Mouse (Mus musculus): Measurements from ENCODE around the gene Sorcs3.

DNA sequence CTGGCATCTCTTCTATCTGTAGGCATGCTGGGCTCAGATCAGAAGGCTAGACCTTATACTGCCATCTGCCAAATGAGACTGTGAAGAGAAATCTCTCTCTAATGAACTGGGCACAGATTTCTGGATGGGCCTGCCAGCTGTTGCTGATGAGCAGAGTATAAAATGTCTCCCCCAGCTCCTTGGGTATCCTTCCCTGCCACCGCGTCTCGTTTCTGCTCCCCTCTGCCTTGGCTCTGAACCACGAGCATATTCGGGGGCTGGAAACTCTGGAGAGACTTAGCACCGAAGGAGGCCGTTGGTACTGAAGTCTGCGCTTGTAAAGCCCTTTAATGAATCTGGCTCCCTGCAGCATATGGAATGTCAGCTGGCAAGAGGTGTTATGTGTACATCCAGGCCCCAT lies 74.4 kb downstream of the Sorcs3 start:
- TF ChIP-seq CTCF (conservative IDR thresholded peaks at IDR 0.05; ENCODE audit: low read length), result no peak
- no peak for TF ChIP-seq NANOG (IDR thresholded peaks at IDR 0.05; ENCODE audit: borderline replicate concordance, low read length)
